Mouse (Mus musculus): ENCODE data around the gene Zfp777. TPM values are rescaled to one million over a fixed set of nuclear protein-coding genes. Genes with fewer than 3 reads are reported as not detected.

Gene Zfp777
- polyA plus RNA-seq, 1 experiment from 2014 or later = 11.7 TPM

Small RNA genes within 50 kb of the gene (microRNA-seq; reads per million reads assigned to microRNA genes)
- gene Gm24563 = not detected

Other genes with a start within 250 kb of the Zfp777 start
- gene Pdia4, start 235.5 kb downstream of the Zfp777 start, polyA plus RNA-seq (2015; fragmentation: Nextera tagmentation; extraction: Ambion mirVana) = 187 and 204 TPM in 2 replicates
- gene Zfp786, start 218.0 kb downstream of the Zfp777 start, polyA plus RNA-seq (2015; fragmentation: Nextera tagmentation; extraction: Ambion mirVana) = 16.6 and 17.1 TPM in 2 replicates
- 15.7 and 17.3 TPM in 2 replicates for gene Zfp398, start 213.2 kb downstream of the Zfp777 start, polyA plus RNA-seq (2015; fragmentation: Nextera tagmentation; extraction: Ambion mirVana)
- gene Zfp282, start 171.7 kb downstream of the Zfp777 start, polyA plus RNA-seq (2015; fragmentation: Nextera tagmentation; extraction: Ambion mirVana) = 22.1 and 23.0 TPM in 2 replicates
- gene Zfp212, start 128.4 kb downstream of the Zfp777 start, polyA plus RNA-seq (2015; fragmentation: Nextera tagmentation; extraction: Ambion mirVana) = 15.8 and 17.0 TPM in 2 replicates
- 14.7 and 15.4 TPM in 2 replicates for gene Zfp956, start 95.5 kb downstream of the Zfp777 start, polyA plus RNA-seq (2015; fragmentation: Nextera tagmentation; extraction: Ambion mirVana)
- 20.2 and 20.5 TPM in 2 replicates for gene Zfp746, start 37.7 kb upstream of the Zfp777 start, polyA plus RNA-seq (2015; fragmentation: Nextera tagmentation; extraction: Ambion mirVana)